Mouse (Mus musculus) heart, postnatal 0 days (tissue): ENCODE measurements around the gene Angptl4.

ENCODE experiments used
- CTCF ChIP-seq: IDR thresholded peaks from 2 replicates; pipeline ENCODE4 v1.5.1; 2016; ENCODE audit warnings: antibody characterized with exemption, control low read depth, low read depth
- EP300 ChIP-seq: IDR thresholded peaks from 2 replicates; pipeline ENCODE4 v1.6.1; 2016; ENCODE audit warnings: antibody characterized with exemption, low read depth

GRCm38 (mm10) chr17:33817184-33817968 lies 35.7 kb upstream of the Angptl4 start:
- TF ChIP-seq EP300 (no peak), CTCF (no peak)
